Mouse (Mus musculus) monocyte, adult 5-6 weeks (primary cell): Measurements from ENCODE around the gene Cdc14a. TPM values are rescaled to one million over a fixed set of nuclear protein-coding genes. Genes with fewer than 3 reads are reported as not detected.

ENCODE experiments used
- ATAC-seq: fragments of 153-309, 156-312 bp; replicated peaks from 2 replicates; pipeline ENCODE4 v1.8.0; 2017; ENCODE audit warnings: mild to moderate bottlenecking; ENCODE audit not compliant: low TSS enrichment, insufficient number of reproducible peaks, severe bottlenecking, poor library complexity, low FRiP score
- total RNA-seq: library from RNA; stranded (forward); fragments of 200-1000, 200-491, 200-594 nt; gene quantifications from 3 replicates; pipeline ENCODE4 v1.2.3, GENCODE M21; 2017

Cdc14a gene
- 27.2 to 31.3 TPM (median 28.2 TPM) in 3 replicates for total RNA-seq

DNA sequence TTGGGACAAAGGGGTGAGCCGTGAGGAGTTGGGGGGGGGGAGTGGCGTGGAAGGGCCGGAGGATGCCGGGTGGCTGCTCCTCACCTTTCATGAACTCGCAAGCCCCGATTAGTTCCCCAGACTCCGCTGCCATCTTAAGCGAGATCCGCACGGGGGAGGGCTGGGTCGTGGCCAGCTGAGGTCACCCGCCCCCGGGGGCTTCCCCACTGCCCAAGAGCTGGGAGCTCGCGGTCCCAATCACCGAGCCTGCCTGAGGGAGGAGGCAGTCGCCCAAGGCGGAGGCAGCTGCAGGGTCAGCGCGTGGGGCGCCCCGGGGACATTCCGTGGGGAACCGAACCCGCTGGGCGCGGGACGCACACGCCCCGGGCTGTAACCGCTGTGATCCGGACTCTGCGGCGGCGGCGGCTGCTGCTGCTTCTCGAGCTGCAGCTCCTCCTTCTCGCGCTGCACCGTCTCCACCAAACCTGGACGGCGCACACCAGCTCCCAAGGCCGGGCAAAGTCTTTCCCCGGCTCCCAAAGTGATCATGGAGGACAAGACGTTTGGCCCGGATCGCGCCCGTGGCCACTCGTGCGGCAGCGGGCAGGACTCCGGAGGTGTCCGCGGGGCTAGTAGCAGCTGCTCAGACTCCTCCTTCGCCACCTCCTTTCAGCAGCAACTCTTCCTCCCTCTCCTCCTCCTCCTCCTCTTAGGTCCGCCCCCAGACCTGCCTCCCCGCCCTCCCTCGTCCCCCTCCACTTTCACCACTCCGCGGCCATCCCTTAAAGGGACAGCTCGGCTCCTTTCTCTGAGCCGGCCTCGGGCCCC is at the start of gene Cdc14a:
TSS of gene Cdc14a (minus strand) at position 680 of the 807 bp plus-strand sequence.
- ATAC-seq, result peak; percentile 78

DNA sequence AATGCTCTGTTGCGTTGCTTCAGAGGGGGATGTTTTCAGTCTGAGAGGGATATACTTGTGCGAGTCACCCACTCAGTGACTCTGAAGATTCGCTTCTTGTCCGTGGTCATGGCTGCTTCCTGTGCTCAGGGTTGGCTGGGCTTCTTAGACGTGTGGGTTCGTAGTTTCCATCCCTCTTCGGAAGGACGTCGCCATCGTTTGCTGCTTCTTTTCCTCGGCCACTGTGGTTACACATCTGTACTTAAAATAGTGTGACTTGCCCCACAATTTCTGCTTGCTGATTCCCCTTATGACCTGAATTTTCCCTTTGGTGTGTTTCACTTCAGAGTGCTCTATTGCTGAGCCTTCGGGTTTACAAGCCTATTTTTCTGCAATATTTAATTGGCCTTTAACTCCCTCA is 41.9 kb upstream of the Cdc14a start:
- no peak for ATAC-seq

DNA sequence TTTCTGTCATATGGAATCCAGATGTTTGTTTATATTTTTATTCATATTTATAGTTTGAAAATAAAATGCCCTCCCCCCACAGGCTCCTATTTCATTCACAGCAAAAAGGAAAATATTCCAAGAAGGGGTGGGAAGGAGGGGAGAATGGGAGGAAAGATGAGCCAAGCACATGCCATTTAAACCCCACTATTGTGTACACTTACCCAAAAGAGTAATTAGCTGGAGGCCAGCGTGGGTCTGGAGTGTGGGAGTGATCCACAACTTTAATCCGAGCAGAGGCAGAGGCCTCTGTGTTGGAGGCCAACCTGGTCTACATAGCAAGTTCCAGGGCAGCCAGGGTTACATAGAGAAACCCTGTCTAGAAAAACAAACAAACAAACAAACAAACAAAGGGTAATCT is 40.5 kb upstream of the Cdc14a start:
- no peak for ATAC-seq

DNA sequence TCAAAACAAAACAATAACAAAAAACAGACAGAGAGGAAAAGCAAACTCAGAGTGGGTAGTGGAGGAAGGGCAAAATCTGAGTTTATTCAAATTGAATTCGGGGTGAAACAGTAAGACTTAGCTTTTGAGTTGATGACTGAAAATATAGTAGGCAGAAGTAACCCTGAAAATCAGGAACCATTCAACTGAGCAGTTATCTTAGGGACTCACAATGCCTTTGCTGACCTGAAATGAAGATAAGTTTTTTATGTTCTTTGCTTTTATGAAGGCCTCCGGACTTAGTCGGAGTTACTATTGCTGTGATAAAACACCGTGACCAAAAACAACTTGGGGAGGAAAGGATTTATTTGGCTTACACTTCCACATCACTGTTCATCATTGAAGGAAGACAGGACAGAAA is 37.2 kb upstream of the Cdc14a start:
- no peak for ATAC-seq

DNA sequence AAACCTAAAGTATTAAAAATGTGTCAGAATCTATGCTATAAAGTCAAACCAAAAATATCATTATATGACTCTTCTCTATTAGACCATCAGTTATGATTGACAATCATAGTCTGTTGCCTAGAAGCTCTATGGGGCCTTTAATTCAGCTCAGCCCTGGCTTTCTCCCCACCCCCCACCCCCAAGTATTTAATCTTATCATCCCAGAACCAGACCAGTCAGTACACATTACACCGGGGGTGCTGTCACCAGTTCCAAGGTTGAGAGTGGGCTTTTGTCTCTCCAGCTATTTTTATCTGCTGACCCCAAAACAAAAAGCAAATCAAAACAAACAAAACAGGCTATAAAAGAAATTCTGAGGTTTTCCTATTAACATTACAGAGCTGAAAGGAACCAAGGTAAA is 30.7 kb upstream of the Cdc14a start:
- no peak for ATAC-seq

DNA sequence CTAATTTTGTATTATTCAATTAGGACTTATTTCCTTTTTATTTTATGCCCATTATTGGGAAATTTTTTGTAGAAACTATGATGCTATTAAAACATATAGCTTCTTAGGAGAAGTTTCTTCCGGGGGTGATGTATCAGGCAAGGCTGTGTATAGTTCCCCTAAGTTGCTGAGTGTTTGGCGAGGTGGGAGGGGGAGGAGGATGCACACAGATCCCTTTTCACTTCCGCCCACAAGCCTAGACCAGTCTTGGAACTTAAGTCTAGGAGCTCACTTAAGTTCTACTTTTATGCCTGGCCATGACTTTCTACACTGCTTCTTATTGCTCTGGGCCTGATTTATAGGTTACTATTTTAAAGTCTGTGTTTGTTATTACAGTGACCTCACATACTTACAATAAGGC is 26.9 kb upstream of the Cdc14a start:
- peak; percentile 47; the same call in 1 of the 2 replicates for ATAC-seq

DNA sequence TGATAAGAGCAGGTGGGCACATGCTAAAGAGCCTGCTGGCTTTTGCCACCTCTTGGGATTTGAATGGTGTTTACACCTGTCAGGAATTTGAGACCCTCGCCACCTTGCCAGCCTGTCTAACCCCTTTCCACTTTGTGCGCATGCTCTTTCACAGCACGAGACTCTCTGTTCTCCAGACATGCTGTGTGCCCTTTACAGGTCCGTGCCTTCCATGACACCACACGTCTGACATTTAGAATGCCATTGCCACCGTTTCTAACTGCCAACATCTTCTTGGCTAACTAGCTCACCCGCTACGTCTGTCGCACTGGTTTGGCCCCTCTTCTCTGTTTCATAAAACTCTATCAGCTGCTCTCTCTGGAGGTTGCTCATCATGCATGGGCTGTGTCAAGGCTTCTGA is 20.5 kb upstream of the Cdc14a start:
- no peak for ATAC-seq

DNA sequence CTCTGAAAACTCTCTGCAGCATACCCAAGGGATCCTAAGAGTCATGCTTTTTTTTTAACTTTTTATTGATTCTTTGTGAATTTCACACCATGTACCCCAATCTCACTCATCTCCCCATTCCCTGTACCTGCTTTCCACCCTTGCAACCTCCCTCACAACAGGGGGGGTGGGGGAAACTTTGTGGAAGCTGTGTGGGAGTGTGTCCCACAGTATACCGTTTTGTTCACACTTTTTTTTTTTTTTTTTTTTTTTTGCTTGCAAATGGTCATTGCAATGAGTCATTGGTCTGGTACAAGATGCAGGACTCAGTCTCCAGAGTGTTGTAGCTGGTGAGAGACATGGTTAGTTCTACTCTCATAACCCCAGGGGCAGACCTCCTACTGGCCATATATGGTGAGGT is 19.0 kb upstream of the Cdc14a start:
- ATAC-seq, result no peak

DNA sequence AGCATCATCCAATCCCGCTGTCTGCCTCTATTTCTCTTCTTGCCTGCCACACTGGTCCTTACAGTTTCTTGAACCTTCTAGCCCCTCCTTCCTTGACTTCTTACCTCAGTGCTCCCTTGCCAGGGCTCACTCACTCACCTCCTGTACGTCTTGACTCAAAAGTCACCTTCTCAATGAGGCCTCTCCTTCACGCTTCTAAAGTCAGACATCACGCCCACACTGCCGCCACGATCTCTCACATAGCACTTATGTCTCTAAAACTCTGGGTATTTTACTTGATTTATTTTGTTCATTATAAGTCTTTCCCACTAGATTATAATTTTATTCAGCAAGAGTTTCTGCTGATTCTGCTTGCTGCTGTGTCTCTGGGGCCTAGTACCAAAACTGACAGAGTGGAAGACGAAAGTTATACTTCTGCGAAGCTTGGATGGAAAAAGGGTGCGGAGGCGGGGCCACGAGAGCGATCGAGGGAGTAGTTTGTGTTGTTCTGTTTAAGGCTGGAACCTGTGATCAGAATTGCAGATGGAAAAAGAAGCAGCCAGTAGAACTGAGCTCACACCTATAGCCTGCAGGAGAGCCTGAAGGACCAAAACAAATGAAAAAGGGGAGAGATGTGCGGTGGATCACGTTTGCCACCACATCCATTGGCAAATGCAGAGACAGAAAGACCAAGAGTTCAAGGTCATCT is 17.8 kb upstream of the Cdc14a start:
- ATAC-seq, result no peak

DNA sequence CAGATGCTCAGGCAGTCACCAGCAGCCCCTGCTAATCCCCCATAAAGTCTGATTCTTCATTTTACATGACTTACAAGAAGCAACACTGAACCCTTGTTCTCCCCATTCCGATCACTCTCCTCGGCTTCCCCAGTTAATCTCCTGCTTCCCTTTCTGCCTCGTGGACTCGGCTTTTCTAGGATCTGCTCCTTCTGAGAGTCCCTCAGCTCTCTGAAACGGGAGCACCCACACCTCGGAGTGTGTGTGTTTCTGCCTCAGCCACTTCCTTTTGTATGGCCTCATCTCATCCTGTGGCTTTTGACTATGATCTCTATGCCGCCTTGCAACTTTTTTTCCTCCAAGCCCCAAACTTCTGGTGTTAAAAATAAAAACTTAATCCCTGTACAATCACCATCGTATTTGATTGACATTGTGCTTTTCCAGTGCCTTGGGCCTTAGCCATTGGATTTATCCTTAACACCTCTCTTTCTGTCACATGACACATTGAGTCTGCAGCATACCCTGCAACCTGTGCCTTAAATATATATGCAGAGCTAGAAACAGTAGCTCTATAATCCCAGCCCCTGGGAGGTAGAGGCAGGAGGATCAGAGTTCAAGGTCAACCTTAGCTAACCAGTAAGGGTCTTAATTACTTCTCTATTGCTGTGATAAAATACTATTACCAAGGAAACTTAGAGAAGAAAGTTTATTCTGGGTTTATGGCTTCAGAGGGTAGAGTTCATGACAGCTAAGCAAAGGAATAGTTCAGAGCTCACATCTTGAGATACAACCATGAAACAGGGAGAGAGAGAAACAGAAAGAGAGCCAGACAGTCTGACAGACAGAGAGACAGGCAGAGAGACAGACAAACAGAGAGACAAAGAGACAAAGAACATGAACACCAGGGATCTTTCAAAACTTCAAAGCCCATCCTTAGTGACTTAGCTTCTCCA is 16.5 kb upstream of the Cdc14a start:
- no peak for ATAC-seq

DNA sequence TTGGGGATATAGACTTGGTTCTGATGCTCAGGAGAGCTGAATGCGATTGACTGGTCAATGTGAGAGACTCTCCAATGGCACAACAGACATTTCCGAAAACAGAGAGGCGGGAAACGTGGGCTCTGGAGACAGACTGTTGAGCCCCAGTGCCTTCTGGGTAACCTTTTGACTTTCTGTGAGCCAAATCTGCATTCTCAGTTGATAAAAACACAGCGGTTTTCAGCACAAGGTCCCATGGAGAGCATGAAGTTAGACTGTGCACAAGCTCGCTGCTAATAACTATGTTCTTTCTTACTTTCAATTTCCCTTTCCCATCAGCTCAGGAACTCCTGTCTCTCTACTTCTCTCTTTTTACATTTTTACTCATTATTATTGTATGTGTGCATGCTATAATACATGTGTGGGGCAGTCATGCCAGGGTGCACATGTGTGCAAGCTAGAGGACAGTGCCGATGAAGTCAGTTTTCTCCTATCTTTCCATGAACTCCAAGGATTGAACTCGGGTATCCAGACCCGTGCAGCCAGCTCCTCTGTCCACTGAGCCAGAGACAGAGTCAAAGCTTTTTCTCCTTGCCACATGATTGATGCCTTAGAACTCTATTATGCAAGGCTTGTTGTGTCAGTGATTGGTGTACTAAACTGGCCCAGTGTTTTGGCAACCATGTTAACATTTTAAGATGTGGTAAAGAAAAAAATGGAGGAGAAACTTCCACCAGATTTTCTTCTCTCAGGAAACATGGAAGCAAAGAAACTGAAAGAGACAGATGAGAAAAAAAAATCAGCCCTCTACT is 13.2 kb upstream of the Cdc14a start:
- 0 out of 2 replicates have a peak, but pooled peaks have one; percentile 16 for ATAC-seq

DNA sequence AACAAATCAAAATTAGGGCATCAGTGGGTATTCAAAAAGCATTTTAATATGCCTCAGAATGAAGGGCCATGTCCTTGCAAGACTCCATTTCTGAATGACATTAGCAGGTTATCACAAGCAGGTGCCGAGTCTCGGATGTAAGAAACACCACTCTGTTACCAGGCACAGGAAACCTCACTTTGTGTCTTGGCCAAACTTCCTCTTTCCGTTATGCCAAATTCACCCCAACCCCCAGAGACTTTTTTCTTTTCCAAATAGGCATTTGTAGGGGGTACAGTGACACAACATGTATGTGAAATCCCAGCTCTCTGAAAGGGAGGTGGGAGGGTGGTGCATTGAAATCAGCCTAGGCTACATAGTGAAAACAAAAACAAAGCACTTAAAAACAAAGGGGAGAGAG is 12.3 kb upstream of the Cdc14a start:
- no peak; the same call in 1 of the 2 replicates for ATAC-seq

DNA sequence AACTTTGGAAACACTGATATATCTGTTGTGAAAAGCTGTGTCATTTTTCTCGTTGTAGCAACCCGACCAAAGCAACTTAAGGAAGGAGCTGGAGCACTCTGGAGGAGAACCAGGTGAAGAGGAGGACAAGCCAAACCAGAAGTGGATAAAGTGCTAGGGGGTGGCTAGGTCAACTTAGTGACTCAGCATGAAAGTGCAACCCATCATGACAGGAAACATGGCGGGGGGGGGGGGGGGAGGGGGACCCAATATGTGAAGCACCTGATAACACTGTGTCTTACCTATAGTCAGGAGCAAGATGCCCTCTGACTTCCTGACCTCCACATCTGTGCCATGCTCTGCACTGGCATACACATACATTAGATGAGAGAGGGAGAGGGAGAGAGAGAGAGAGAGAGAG is 10.9 kb upstream of the Cdc14a start:
- no peak for ATAC-seq

DNA sequence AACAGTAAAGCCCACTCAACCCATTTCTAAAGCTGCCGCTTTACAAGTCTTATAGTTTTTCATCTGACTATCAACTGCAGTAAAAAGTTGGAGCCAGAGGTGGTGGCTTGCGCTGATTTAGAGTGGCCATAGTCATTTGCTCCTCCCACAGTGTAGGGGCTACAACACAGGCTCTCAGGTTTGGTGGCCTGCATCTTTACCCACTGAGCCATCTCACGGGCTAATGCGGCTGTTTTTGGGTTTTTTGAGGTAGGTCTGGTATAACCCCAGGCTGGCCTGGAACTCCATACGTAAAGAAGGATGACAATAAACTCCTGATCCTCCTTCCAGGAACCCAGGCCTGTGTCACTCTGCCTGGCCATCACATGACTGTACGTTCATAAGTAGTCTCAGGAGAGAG is 2.1 kb upstream of the Cdc14a start:
- no peak for ATAC-seq

DNA sequence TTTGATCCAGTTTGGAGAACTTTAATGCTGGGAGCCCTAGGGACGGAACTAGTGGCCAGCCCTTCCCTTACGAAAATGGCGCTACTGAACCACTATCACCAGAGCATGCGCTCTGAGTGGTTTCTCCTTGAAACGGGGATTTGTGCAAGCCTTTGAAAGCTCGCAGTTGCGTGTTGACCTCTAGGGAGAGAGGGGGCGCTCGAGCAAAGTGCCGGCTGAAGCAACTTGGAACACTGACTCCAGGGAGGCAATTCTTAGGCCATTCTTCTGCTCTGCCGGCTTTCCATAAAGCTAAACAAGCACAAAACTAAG is 1.1 kb upstream of the Cdc14a start:
- peak; percentile 76 for ATAC-seq

DNA sequence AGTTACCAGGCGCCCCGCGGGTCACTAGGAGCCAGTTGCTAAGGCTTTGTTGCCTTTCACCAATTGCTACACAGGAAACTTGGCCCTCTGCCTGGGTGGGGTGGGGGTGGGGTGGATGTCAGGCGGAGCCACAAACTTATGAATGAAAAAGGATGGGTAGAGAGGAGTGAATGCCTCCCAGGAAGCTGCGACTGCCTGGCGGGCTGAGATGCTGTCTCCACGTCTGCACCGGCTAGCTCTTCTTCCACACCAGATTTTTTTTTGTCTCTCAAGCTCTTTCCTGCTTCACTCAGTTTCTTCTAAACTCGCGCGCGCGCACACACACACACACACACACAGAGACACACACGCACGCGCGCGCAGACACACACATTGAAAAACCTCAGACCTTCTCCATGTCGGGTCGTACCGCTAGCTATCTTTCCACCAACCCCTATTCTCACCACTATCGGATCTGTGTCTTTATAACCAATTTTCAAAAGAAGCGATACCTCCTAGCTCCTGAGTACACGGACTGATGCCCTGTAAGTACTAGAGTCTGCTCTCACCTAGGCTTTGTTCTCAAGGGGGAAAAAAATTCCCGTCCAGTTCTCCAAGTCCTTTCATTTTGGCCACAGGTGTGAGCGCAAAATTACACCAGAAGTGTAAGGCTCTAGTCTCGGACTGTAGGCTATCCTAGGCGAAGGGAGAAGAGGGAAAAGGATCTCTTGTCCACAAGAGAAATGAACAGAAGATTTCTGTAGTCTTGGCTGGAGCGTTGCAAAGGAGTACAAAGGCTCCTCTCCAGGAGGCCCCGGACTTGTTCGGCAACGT is 534 bp upstream of the Cdc14a start:
- ATAC-seq, result no peak

DNA sequence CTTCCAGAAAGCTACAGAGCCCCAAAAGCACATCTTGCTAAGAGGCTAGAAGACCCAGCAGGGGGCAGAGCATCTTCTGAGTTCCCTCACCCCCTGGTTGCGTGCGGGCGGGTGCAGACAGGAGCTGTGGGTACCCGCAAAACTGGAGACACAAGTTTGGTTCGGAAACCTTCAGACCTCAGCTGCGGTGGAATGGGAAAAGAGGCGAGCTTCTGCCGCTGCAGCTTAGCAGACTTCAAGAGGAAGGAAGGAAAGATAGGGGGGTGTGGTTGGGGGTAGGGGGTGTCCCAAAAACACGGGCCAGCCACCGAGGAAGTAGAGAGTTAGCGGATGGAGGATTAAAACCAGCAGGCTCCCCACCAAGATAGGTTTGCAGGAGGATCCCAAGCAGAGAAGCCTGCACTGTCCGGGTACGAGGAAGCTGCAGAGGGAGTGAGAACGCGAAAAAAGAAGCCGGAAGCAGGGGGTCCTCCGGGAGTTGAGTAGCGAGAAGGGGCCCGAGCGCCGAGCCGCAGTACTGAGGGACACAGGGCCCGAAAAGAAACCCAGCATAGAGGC is 958 bp downstream of the Cdc14a start:
- ATAC-seq, result 0 out of 2 replicates have a peak, but pooled peaks have one; percentile 16

DNA sequence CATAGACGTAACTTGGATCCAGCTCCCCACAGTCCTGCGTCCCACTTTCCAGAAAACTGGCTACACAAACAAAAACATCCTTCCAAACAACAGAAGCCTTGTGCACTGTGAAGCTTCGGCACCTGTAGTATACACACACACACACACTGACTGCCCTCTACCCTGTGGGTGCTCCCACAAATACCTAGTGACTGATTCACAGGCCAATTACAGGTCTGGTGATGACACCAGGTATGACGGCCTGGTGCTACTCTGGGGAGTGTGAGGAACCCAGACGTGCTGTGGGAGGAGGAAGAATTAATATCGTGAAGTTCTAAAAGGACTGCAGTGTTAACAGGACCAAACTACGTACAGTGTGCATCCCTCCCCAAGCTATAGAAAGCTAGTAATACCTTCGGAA is 1.8 kb downstream of the Cdc14a start:
- no peak for ATAC-seq
